Mouse (Mus musculus) hindbrain, embryonic 11.5 days (tissue): ENCODE data around the gene Sltm. TPM values are rescaled to one million over a fixed set of nuclear protein-coding genes. Genes with fewer than 3 reads are reported as not detected.

Experiments
- ATAC-seq: fragments of 200-750 bp; cut with Nextera tagmentation; 2 replicates; pipeline ENCODE4 v1.8.0; 2017; ENCODE audit warnings: mild to moderate bottlenecking, moderate TSS enrichment, moderate library complexity; ENCODE audit not compliant: low FRiP score
- DNase-seq: peaks from one replicate; pipeline ENCODE4 v3.0.0-alpha.2; 2015; ENCODE audit warnings: low spot score
- H3K27ac ChIP-seq: fragments of 300-500 bp; sonication (generic); 2 replicates; pipeline ENCODE4 v1.5.1; 2014; ENCODE audit warnings: mild to moderate bottlenecking, low read depth, low read length
- H3K27me3 ChIP-seq: fragments of 300-500 bp; sonication (generic); 2 replicates; pipeline ENCODE4 v1.6.1; 2014; ENCODE audit warnings: mild to moderate bottlenecking, low read length, moderate library complexity, mixed read lengths; ENCODE audit not compliant: control insufficient read depth, insufficient read depth
- H3K36me3 ChIP-seq: fragments of 300-500 bp; sonication (generic); 2 replicates; pipeline ENCODE4 v1.6.1; 2014; ENCODE audit warnings: mild to moderate bottlenecking, low read length, moderate library complexity, mixed read lengths; ENCODE audit not compliant: control insufficient read depth, insufficient read depth
- H3K4me1 ChIP-seq: fragments of 300-500 bp; sonication (generic); replicated peaks from 2 replicates; pipeline ENCODE4 v1.6.1; 2014; ENCODE audit warnings: low read length, mixed read lengths; ENCODE audit not compliant: control insufficient read depth, insufficient read depth
- H3K4me2 ChIP-seq: fragments of 300-500 bp; sonication (generic); replicated peaks from 2 replicates; pipeline ENCODE4 v1.6.1; 2014; ENCODE audit warnings: mild to moderate bottlenecking, low read depth, low read length
- H3K4me3 ChIP-seq: fragments of 300-500 bp; sonication (generic); 2 replicates; pipeline ENCODE4 v1.5.1; 2014; ENCODE audit warnings: low read depth, low read length
- H3K9ac ChIP-seq: fragments of 300-500 bp; sonication (generic); 2 replicates; pipeline ENCODE4 v1.6.1; 2014; ENCODE audit warnings: low read depth, low read length
- H3K9me3 ChIP-seq: fragments of 300-500 bp; sonication (generic); 2 replicates; pipeline ENCODE4 v1.6.1; 2016; ENCODE audit warnings: low read length; ENCODE audit not compliant: control insufficient read depth
- WGBS: fragments of 180-500 bp; shearing (Covaris S2); extraction: QIAGEN DNeasy Blood & Tissue Kit; methylation state at CpG from one replicate; pipeline ENCODE4 v1.1.7; 2014; 5-methylcytosine and 5-hydroxymethylcytosine counted together
- polyA plus RNA-seq: library from polyadenylated mRNA; unstranded; fragments of >200 nt; fragmentation: Nextera tagmentation; extraction: Ambion mirVana; gene quantifications from 2 replicates; pipeline ENCODE4 v1.2.1, GENCODE M21; 2014

Sltm gene
- polyA plus RNA-seq, 1 experiment from 2014 or later, result 83.4 TPM

- H3K4me1 ChIP-seq, result no peaks in the 10 kb centered on the region
- no peaks in the 10 kb centered on the region for H3K27me3 ChIP-seq
- H3K27ac ChIP-seq, result no peak overlapping the region
- ATAC-seq (no peak), DNase-seq (no peak)
- no peaks in the 10 kb centered on the region for H3K9me3 ChIP-seq
- WGBS, result 84% methylated on average over 9 of the region's 9 CpGs
- H3K4me2 ChIP-seq, result no peak overlapping the region
- H3K9ac ChIP-seq, result no peak overlapping the region
- no peak overlapping the region for H3K4me3 ChIP-seq
- H3K36me3 ChIP-seq, result peaks cover 11% of the 10 kb centered on the region
These were observed 48.9 kb downstream of the Sltm start for GRCm38 (mm10) chr9:70591486-70591885.

DNA sequence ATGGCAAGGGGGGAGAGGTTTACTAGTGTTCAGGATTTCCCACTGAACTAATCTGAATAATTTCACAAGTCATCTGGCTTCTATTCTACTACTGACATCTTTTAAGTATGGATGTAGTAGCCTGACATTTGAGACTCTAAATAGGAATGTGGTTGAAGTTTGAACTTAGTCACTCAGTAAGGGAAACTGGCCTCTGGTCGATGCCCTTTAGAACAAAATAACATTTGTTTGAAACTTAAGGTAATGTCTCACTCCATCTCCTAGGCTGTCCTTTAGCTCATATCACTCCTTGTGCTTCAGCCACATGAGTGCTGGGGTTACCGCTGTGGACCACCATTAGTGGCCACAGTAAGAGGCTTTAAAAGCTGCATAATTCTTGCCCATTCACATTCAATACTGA, 55.7 kb downstream of the Sltm start:
- Histone ChIP-seq H3K4me3 (no peak overlapping the region), H3K9me3 (no peaks in the 10 kb centered on the region), H3K27me3 (no peaks in the 10 kb centered on the region), H3K4me2 (no peak overlapping the region), H3K4me1 (no peaks in the 10 kb centered on the region), H3K36me3 (0 out of 2 replicates have a peak, but pooled peaks cover 2% of the 10 kb centered on the region), H3K9ac (no peak overlapping the region), H3K27ac (no peak overlapping the region)
- WGBS, result 97% methylated on average over 2 of the region's 2 CpGs
- ATAC-seq, result no peak
- DNase-seq, result no peak

DNA sequence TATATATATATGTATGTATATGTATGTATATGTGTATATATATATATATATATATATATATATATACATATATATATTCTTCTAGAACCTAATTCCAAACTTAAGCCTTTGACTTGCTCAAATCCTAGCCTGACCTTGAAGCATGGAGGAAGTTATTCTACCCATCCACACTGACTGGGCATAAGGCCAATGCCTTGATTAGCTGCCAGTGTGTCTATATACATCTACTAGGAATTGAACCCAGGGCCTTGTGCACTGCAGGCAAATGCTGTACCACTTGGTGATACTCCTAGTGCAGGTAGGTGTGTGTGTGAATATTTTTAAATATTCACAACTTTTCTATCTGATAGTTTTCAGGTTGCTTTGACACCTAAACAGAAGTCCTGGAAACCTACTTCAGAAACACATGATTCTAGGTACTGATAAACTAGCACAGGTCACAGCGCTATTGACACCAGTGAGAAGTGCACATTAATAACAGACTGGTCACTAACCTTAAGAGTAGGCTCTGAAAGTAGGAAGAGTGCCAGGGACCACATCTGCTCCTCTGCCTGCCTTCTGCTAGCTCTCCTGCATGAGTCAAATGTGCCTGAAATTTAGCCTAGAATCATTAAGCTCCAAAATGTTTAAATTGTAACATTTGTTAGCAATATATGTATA, 59.8 kb downstream of the Sltm start:
- H3K4me2 ChIP-seq, result no peak overlapping the region
- no peaks in the 10 kb centered on the region for H3K36me3 ChIP-seq
- no peak overlapping the region for H3K27ac ChIP-seq
- DNase-seq (no peak), ATAC-seq (no peak)
- H3K27me3 ChIP-seq, result no peaks in the 10 kb centered on the region
- no peaks in the 10 kb centered on the region for H3K4me1 ChIP-seq
- H3K4me3 ChIP-seq, result no peak overlapping the region
- H3K9ac ChIP-seq, result no peak overlapping the region
- 94% methylated on average over 1 of the region's 1 CpGs for WGBS
- no peaks in the 10 kb centered on the region for H3K9me3 ChIP-seq

DNA sequence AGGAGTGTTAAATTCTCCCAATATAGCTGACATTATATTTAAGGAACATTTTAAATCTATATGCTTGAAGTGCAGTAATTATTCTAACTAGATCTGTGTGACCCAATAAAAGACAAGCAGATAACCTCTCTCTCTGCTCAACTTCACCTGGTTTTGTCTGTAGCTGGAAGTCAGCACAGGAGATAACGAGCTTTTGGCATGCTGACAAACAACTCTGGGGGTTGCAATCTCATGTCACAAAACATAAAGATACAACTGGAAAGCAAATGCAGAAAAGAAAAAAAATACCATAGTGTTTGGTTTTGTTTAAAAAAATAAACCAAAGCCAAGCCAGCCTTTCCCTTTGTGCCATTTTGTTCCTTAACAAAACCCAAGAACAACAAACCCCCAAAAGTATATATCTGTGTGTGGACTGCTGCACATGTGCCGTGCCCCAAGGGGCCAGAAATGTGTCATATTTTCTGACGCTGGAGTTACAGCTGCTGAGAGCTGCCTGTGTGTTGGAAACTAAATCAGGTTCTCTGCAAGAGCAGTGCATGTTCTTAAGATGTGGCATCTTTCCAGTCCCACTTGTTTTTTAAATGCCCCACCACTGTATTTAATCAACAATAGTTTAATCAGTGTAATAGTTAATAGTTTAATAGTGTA, 68.6 kb downstream of the Sltm start:
- no peak for DNase-seq
- H3K36me3 ChIP-seq, result no peaks in the 10 kb centered on the region
- no peak overlapping the region for H3K4me2 ChIP-seq
- no peaks in the 10 kb centered on the region for H3K9me3 ChIP-seq
- no peak overlapping the region for H3K4me3 ChIP-seq
- no peaks in the 10 kb centered on the region for H3K4me1 ChIP-seq
- H3K27ac ChIP-seq, result no peak overlapping the region
- H3K9ac ChIP-seq, result no peak overlapping the region
- H3K27me3 ChIP-seq, result no peaks in the 10 kb centered on the region
- ATAC-seq, result no peak
- 69% methylated on average over 3 of the region's 3 CpGs for WGBS

- 83% methylated on average over 2 of the region's 2 CpGs for WGBS
- no peak for DNase-seq
- no peak for ATAC-seq
- H3K9ac ChIP-seq, result no peak overlapping the region
- H3K9me3 ChIP-seq, result no peaks in the 10 kb centered on the region
- H3K4me2 ChIP-seq, result no peak overlapping the region
- no peaks in the 10 kb centered on the region for H3K36me3 ChIP-seq
- no peaks in the 10 kb centered on the region for H3K4me1 ChIP-seq
- no peaks in the 10 kb centered on the region for H3K27me3 ChIP-seq
- H3K27ac ChIP-seq, result no peak overlapping the region
- H3K4me3 ChIP-seq, result no peak overlapping the region
These were observed 87.2 kb downstream of the Sltm start for GRCm38 (mm10) chr9:70629711-70630110.

DNA sequence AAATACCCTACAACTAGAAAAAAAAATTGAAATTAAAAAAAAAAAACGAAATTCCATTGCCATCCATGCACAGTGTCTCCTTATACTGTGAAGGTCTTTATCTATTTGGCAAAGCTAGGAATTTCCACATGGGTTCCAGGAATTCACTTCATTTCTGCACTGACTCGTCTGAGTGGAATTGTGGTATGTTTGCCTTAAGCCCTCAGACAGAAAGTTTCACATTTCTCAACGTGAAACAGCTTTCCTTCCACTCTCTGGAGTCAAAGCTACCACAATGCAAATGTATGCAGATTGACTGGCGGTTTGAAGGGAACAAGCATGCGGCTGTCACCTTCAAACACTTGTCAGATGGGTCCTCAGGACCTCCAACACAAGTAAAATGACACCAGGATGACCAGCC, 89.1 kb downstream of the Sltm start:
- DNase-seq (peak; percentile 4), ATAC-seq (no peak)
- Histone ChIP-seq H3K9me3 (no peaks in the 10 kb centered on the region), H3K4me2 (no peak overlapping the region), H3K4me3 (no peak overlapping the region), H3K9ac (no peak overlapping the region), H3K4me1 (no peaks in the 10 kb centered on the region), H3K27ac (no peak overlapping the region), H3K36me3 (no peaks in the 10 kb centered on the region), H3K27me3 (no peaks in the 10 kb centered on the region)
- WGBS, result 32% methylated on average over 5 of the region's 5 CpGs

DNA sequence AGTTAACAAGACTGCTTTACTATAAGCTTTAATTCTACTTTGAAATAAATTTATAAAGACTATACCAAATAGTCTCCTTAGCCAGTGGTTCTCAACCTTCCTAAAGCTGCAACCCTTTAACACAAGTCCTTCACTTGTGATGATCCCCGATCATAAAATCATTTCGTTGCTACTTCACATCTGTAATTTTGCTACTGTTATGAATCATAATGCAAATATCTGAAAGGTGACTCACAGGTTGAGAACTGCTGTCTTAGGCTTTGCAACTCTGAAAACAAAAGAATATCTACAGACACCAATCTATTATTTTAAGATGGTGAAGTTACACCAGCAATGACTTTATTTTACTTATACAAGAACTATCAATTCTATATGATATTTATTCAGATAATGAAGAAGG, 94.2 kb downstream of the Sltm start:
- Histone ChIP-seq H3K9ac (no peak overlapping the region), H3K4me3 (no peak overlapping the region), H3K27me3 (no peaks in the 10 kb centered on the region), H3K36me3 (no peaks in the 10 kb centered on the region), H3K9me3 (no peaks in the 10 kb centered on the region), H3K27ac (no peak overlapping the region), H3K4me2 (no peak overlapping the region), H3K4me1 (no peaks in the 10 kb centered on the region)
- no peak for ATAC-seq
- no peak for DNase-seq
- WGBS, result 84% methylated on average over 2 of the region's 2 CpGs

Other genes starting within 250 kb of the Sltm start
- gene Ccnb2, start 121.2 kb upstream of the Sltm start, polyA plus RNA-seq, result 206 and 222 TPM in 2 replicates
- gene Rnf111, start 39.0 kb upstream of the Sltm start, polyA plus RNA-seq, result 40.0 and 42.2 TPM in 2 replicates
- 0.39 and 0.62 TPM in 2 replicates for gene Gm10642, start 113.5 kb downstream of the Sltm start, polyA plus RNA-seq
- gene Mindy2, start 114.4 kb downstream of the Sltm start, polyA plus RNA-seq, result 11.1 and 14.2 TPM in 2 replicates
- 64.9 and 65.5 TPM in 2 replicates for gene Adam10, start 136.2 kb downstream of the Sltm start, polyA plus RNA-seq